11 mouse cellular contexts compared by ENCODE assay signal in genomic region chr1:78820176-78820575, GRCm38 (mm10). TPM values are rescaled to one million over a fixed set of nuclear protein-coding genes. Genes with fewer than 3 reads are reported as not detected.
DNase-seq lines count a peak whose midpoint lies in the region; ATAC-seq and TF ChIP-seq lines count a peak whose summit lies in the region.
"Had no signal": no experiment of that assay in that cellular context is flagged by ENCODE, and none has a peak within 500 bp of the region (broad histone marks: within the 10 kb centered on the region; RNA-seq: fewer than 3 reads in every experiment).

No protein-coding gene starts in this region.

- TF ChIP-seq CTCF in brain, embryonic 14.5 days (IDR thresholded peaks at IDR 0.05; ENCODE audit: borderline replicate concordance, extremely low read depth, insufficient read depth, insufficient read length), result no peak
- TF ChIP-seq CTCF in lung, embryonic 14.5 days (IDR thresholded peaks at IDR 0.05; ENCODE audit: low read depth), result no peak

- 88% methylated on average over 8 of the region's 8 CpGs for WGBS in heart, embryonic 10.5 days
- WGBS in lung, embryonic 14.5 days, result 33% methylated on average over 8 of the region's 8 CpGs

- H3K4me1 ChIP-seq in brown adipose tissue, adult 24 weeks (ENCODE audit: control insufficient read depth, insufficient read depth, insufficient read length, low read length), result peaks cover 10% of the 10 kb centered on the region
- H3K4me1 ChIP-seq in heart, embryonic 10.5 days, result no peaks in the 10 kb centered on the region; the same call in 1 of the 2 replicates
- H3K4me1 ChIP-seq in lung, embryonic 14.5 days (ENCODE audit: insufficient read depth), result peaks cover 20% of the 10 kb centered on the region

- no peak overlapping the region for H3K4me3 ChIP-seq in brown adipose tissue, adult 24 weeks (ENCODE audit: insufficient read depth, low read depth, low read length)
- H3K4me3 ChIP-seq in heart, embryonic 10.5 days, result no peak overlapping the region
- H3K4me3 ChIP-seq in lung, embryonic 14.5 days (ENCODE audit: low read depth, low read length), result no peak overlapping the region
- H3K4me3 ChIP-seq: myocyte had no signal

- H3K9me3 ChIP-seq in heart, embryonic 10.5 days, result no peaks in the 10 kb centered on the region
- no peaks in the 10 kb centered on the region for H3K9me3 ChIP-seq in lung, embryonic 14.5 days (ENCODE audit: low read depth, low read length)

- intact Hi-C loops in left cerebral cortex, postnatal 10 days (cut with DNase I), result no loop called here

- H3K27ac ChIP-seq in brown adipose tissue, adult 24 weeks (replicated peaks; ENCODE audit: low read depth, low read length), result peak overlapping the region; percentile 90
- peak overlapping the region; percentile 24; the same call in 1 of the 2 replicates for H3K27ac ChIP-seq in heart, embryonic 10.5 days
- peak overlapping the region; percentile 89 for H3K27ac ChIP-seq in lung, embryonic 14.5 days (ENCODE audit: low read depth)

- no peaks in the 10 kb centered on the region for H3K27me3 ChIP-seq in heart, embryonic 10.5 days (ENCODE audit: insufficient read depth, poor library complexity, severe bottlenecking)
- H3K27me3 ChIP-seq in lung, embryonic 14.5 days (ENCODE audit: insufficient read depth, low read length), result no peaks in the 10 kb centered on the region
- H3K27me3 ChIP-seq: Patski had no signal

- TF ChIP-seq POLR2A in brain, embryonic 14.5 days (IDR thresholded peaks at IDR 0.05; ENCODE audit: borderline replicate concordance, extremely low read depth, insufficient read depth, insufficient read length, poor library complexity, severe bottlenecking), result no peak

- peak; percentile 51 for DNase-seq in brain, embryonic 14.5 days (ENCODE audit: low read depth)
- DNase-seq in heart, embryonic 10.5 days (ENCODE audit: low spot score), result no peak
- DNase-seq in lung, embryonic 14.5 days, result peak; percentile 84
- no peak for DNase-seq in right cerebral cortex, postnatal 25 days
- DNase-seq in left cerebral cortex, postnatal 10 days (ENCODE audit: extremely low spot score in 1 of 2, low spot score in 2 of 2), result no peak
- DNase-seq in layer of hippocampus, postnatal 25 days (ENCODE audit: extremely low spot score in 1 of 2, low spot score in 1 of 2), result no peak
- DNase-seq: cerebellum, adult 11-12 months had no signal

- peak overlapping the region; percentile 37 for H3K4me2 ChIP-seq in lung, embryonic 14.5 days
- H3K4me2 ChIP-seq: liver, embryonic 11.5 days had no signal

- H3K36me3 ChIP-seq in heart, embryonic 10.5 days, result no peaks in the 10 kb centered on the region
- H3K36me3 ChIP-seq in lung, embryonic 14.5 days (ENCODE audit: insufficient read depth), result no peaks in the 10 kb centered on the region

- ATAC-seq in lung, embryonic 14.5 days (ENCODE audit: insufficient read depth), result peak; percentile 35
- ATAC-seq: Patski had no signal

- no peak overlapping the region for H3K9ac ChIP-seq in lung, embryonic 14.5 days

RNA-seq across cellular contexts. Expression of gene Kcne4, which starts 3.6 kb away (rescaled TPM):
- 0.55 and 1.1 TPM in 2 replicates for polyA plus RNA-seq in brain, embryonic 14.5 days (2012; rRNA removed)
- 0.63 and 0.75 TPM in 2 replicates for polyA plus RNA-seq in brown adipose tissue, adult 24 weeks (2012; ENCODE audit: insufficient read depth, insufficient read length, missing spikeins)
- polyA plus RNA-seq in heart, embryonic 10.5 days (2016; fragmentation: Nextera tagmentation; extraction: Ambion mirVana), result 0.16 TPM in 1 of 2 replicates, not detected in the other
- 10.9 and 12.4 TPM in 2 replicates for polyA plus RNA-seq in lung, embryonic 14.5 days (2014; fragmentation: Nextera tagmentation; extraction: Ambion mirVana)
- 1 to 10 TPM in 1 of 2 experiments, under 1 TPM in 1; 0.57 to 1.1 TPM for total RNA-seq in left cerebral cortex, postnatal 10 days (2021)
- total RNA-seq in layer of hippocampus, postnatal 25 days (2021), result under 1 TPM; 0.62 to 0.73 TPM

Comparison
In these comparisons a context has a peak if more than half of its experiments do, and no peak if none do; other contexts are left out.
1. DNase-seq: peak in brain, embryonic 14.5 days (single experiment) and lung, embryonic 14.5 days (single experiment); none in heart, embryonic 10.5 days (single experiment), right cerebral cortex, postnatal 25 days (single experiment), left cerebral cortex, postnatal 10 days (0 of 2) and layer of hippocampus, postnatal 25 days (0 of 2).
2. H3K27ac ChIP-seq: peak in every context shown above with its lines; median percentile 90 in brown adipose tissue, adult 24 weeks; 89 in lung, embryonic 14.5 days; 24 in heart, embryonic 10.5 days.